Mouse (Mus musculus): ENCODE data around the gene Abhd2. TPM values are rescaled to one million over a fixed set of nuclear protein-coding genes. Genes with fewer than 3 reads are reported as not detected.

Abhd2 gene
- polyA plus RNA-seq, 1 experiment from 2014 or later, result 34.8 TPM

- WGBS, result 58% methylated on average over 15 of the region's 15 CpGs
- Histone ChIP-seq H3K4me2 (replicated peaks; ENCODE audit: low read depth) (no peak overlapping the region), H3K4me1 (replicated peaks; ENCODE audit: control insufficient read depth, insufficient read depth, low read length) (no peaks in the 10 kb centered on the region), H3K9me3 (ENCODE audit: control insufficient read depth) (no peaks in the 10 kb centered on the region), H3K4me3 (ENCODE audit: low read depth, low read length) (no peak overlapping the region), H3K27ac (ENCODE audit: low read depth, low read length) (no peak overlapping the region), H3K27me3 (replicated peaks; ENCODE audit: control insufficient read depth, insufficient read depth, low read length) (no peaks in the 10 kb centered on the region), H3K36me3 (ENCODE audit: control insufficient read depth, insufficient read depth) (peaks cover 81% of the 10 kb centered on the region), H3K9ac (ENCODE audit: low read depth, low read length) (no peak overlapping the region)
- ATAC-seq, result no peak
- TF ChIP-seq CTCF (IDR thresholded peaks at IDR 0.05; ENCODE audit: low read depth), result no peak
Measured at GRCm38 (mm10) chr7:79358350-79359182, 85.6 kb downstream of the Abhd2 start.

- peaks cover 76% of the 10 kb centered on the region for H3K36me3 ChIP-seq (ENCODE audit: control insufficient read depth, insufficient read depth)
- TF ChIP-seq CTCF (IDR thresholded peaks at IDR 0.05; ENCODE audit: low read depth), result no peak
- H3K4me1 ChIP-seq (replicated peaks; ENCODE audit: control insufficient read depth, insufficient read depth, low read length), result no peaks in the 10 kb centered on the region
- H3K27me3 ChIP-seq (replicated peaks; ENCODE audit: control insufficient read depth, insufficient read depth, low read length), result no peaks in the 10 kb centered on the region
- WGBS, result 85% methylated on average over 3 of the region's 3 CpGs
- H3K4me3 ChIP-seq (ENCODE audit: low read depth, low read length), result no peak overlapping the region
- H3K9me3 ChIP-seq (ENCODE audit: control insufficient read depth), result no peaks in the 10 kb centered on the region
- no peak overlapping the region for H3K9ac ChIP-seq (ENCODE audit: low read depth, low read length)
- H3K4me2 ChIP-seq (replicated peaks; ENCODE audit: low read depth), result no peak overlapping the region
- ATAC-seq, result no peak
- no peak overlapping the region for H3K27ac ChIP-seq (ENCODE audit: low read depth, low read length)
Measured at GRCm38 (mm10) chr7:79359183-79359435, 86.1 kb downstream of the Abhd2 start.

GRCm38 (mm10) chr7:79360056-79360455 is 87.1 kb downstream of the Abhd2 start:
- peaks cover 69% of the 10 kb centered on the region for H3K36me3 ChIP-seq (ENCODE audit: control insufficient read depth, insufficient read depth)
- H3K4me3 ChIP-seq (ENCODE audit: low read depth, low read length), result no peak overlapping the region
- no peak for ATAC-seq
- no peak overlapping the region for H3K9ac ChIP-seq (ENCODE audit: low read depth, low read length)
- H3K4me1 ChIP-seq (replicated peaks; ENCODE audit: control insufficient read depth, insufficient read depth, low read length), result no peaks in the 10 kb centered on the region
- H3K9me3 ChIP-seq (ENCODE audit: control insufficient read depth), result no peaks in the 10 kb centered on the region
- no peak overlapping the region for H3K4me2 ChIP-seq (replicated peaks; ENCODE audit: low read depth)
- no peaks in the 10 kb centered on the region for H3K27me3 ChIP-seq (replicated peaks; ENCODE audit: control insufficient read depth, insufficient read depth, low read length)
- TF ChIP-seq CTCF (IDR thresholded peaks at IDR 0.05; ENCODE audit: low read depth), result no peak
- no peak overlapping the region for H3K27ac ChIP-seq (ENCODE audit: low read depth, low read length)
- 83% methylated on average over 11 of the region's 11 CpGs for WGBS

GRCm38 (mm10) chr7:79362208-79362607 is 89.2 kb downstream of the Abhd2 start:
- peaks cover 59% of the 10 kb centered on the region for H3K36me3 ChIP-seq (ENCODE audit: control insufficient read depth, insufficient read depth)
- no peak for TF ChIP-seq CTCF (IDR thresholded peaks at IDR 0.05; ENCODE audit: low read depth)
- H3K4me1 ChIP-seq (replicated peaks; ENCODE audit: control insufficient read depth, insufficient read depth, low read length), result no peaks in the 10 kb centered on the region
- no peak overlapping the region for H3K27ac ChIP-seq (ENCODE audit: low read depth, low read length)
- H3K9ac ChIP-seq (ENCODE audit: low read depth, low read length), result no peak overlapping the region
- ATAC-seq, result no peak
- no peaks in the 10 kb centered on the region for H3K9me3 ChIP-seq (ENCODE audit: control insufficient read depth)
- no peak overlapping the region for H3K4me3 ChIP-seq (ENCODE audit: low read depth, low read length)
- 84% methylated on average over 8 of the region's 8 CpGs for WGBS
- no peaks in the 10 kb centered on the region for H3K27me3 ChIP-seq (replicated peaks; ENCODE audit: control insufficient read depth, insufficient read depth, low read length)
- H3K4me2 ChIP-seq (replicated peaks; ENCODE audit: low read depth), result no peak overlapping the region

- Histone ChIP-seq H3K9ac (ENCODE audit: low read depth, low read length) (no peak overlapping the region), H3K4me1 (replicated peaks; ENCODE audit: control insufficient read depth, insufficient read depth, low read length) (no peaks in the 10 kb centered on the region), H3K27ac (ENCODE audit: low read depth, low read length) (no peak overlapping the region), H3K27me3 (replicated peaks; ENCODE audit: control insufficient read depth, insufficient read depth, low read length) (no peaks in the 10 kb centered on the region), H3K36me3 (ENCODE audit: control insufficient read depth, insufficient read depth) (peaks cover 54% of the 10 kb centered on the region), H3K4me2 (replicated peaks; ENCODE audit: low read depth) (no peak overlapping the region), H3K4me3 (ENCODE audit: low read depth, low read length) (no peak overlapping the region), H3K9me3 (ENCODE audit: control insufficient read depth) (no peaks in the 10 kb centered on the region)
- 91% methylated on average over 7 of the region's 7 CpGs for WGBS
- no peak for TF ChIP-seq CTCF (IDR thresholded peaks at IDR 0.05; ENCODE audit: low read depth)
- no peak for ATAC-seq
Measured at GRCm38 (mm10) chr7:79362830-79363229, 89.8 kb downstream of the Abhd2 start.

- H3K27ac ChIP-seq (ENCODE audit: low read depth, low read length), result no peak overlapping the region
- peaks cover 49% of the 10 kb centered on the region for H3K36me3 ChIP-seq (ENCODE audit: control insufficient read depth, insufficient read depth)
- H3K27me3 ChIP-seq (replicated peaks; ENCODE audit: control insufficient read depth, insufficient read depth, low read length), result no peaks in the 10 kb centered on the region
- WGBS, result 58% methylated on average over 8 of the region's 8 CpGs
- no peaks in the 10 kb centered on the region for H3K4me1 ChIP-seq (replicated peaks; ENCODE audit: control insufficient read depth, insufficient read depth, low read length)
- no peaks in the 10 kb centered on the region for H3K9me3 ChIP-seq (ENCODE audit: control insufficient read depth)
- no peak for TF ChIP-seq CTCF (IDR thresholded peaks at IDR 0.05; ENCODE audit: low read depth)
- no peak overlapping the region for H3K4me3 ChIP-seq (ENCODE audit: low read depth, low read length)
- no peak for ATAC-seq
- no peak overlapping the region for H3K9ac ChIP-seq (ENCODE audit: low read depth, low read length)
- no peak overlapping the region for H3K4me2 ChIP-seq (replicated peaks; ENCODE audit: low read depth)
Measured at GRCm38 (mm10) chr7:79363370-79364043, 90.5 kb downstream of the Abhd2 start.
